Mouse (Mus musculus) heart, postnatal 4 days (tissue): ENCODE measurements at regions not wholly inside any gene's neighbourhood (a gene's known extent, or its start where the extent isn't known, plus 50 kb on each side); places are given as distances from the start of the nearest gene placed in this dataset.
"Not testable (repeated sequence)": the region's sequence is repeated elsewhere in the genome, so short reads cannot be mapped to it uniquely, and the experiment has no call there.

Experiments used
- DNase-seq: peaks from one replicate; pipeline ENCODE4 v3.0.0; 2021

DNA sequence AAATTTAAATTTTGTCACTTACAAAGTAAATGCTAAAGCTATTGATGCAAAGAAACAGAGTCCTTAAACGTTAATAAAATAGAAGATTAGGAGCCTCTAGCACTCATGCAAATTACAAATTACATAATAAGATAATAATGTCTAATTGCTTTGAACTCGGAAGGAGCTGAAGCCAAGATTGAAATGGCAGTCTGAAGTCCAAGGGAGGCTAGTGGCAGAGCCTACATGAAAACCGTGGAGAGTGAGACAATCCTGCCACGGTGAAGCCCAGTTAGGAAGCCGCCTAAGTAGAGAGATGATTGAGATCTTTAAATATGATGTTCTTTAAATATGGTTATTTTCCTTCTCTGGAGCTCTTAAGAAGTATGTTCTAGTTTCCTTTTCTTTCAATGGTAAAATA is 260.0 kb downstream of the Nfkbiz start:
- no peak for DNase-seq

DNA sequence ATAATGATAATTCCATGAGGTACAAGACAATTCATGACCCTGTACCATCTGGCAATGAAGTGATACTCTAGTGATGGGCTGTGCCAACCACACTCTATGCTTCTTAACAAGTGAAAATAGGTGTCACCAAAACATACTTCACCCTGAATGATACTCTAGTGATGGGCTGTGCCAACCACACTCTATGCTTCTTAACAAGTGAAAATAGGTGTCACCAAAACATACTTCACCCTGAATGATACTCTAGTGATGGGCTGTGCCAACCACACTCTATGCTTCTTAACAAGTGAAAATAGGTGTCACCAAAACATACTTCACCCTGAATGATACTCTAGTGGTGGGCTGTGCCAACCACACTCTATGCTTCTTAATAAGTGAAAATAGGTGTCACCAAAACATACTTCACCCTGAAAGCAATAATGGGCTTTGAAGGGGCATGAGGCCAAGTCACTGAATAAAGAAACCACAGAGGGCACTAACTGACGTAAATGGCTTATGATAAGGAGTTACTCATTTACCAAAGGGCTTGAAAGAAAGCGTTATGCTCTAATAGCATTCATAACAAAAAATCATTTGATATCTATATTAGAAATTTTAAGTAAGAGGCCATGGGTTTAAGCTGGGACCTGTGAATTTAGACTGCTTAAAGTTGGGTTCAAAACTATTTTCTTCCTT is 263.0 kb downstream of the Nfkbiz start:
- not testable (repeated sequence) for DNase-seq

DNA sequence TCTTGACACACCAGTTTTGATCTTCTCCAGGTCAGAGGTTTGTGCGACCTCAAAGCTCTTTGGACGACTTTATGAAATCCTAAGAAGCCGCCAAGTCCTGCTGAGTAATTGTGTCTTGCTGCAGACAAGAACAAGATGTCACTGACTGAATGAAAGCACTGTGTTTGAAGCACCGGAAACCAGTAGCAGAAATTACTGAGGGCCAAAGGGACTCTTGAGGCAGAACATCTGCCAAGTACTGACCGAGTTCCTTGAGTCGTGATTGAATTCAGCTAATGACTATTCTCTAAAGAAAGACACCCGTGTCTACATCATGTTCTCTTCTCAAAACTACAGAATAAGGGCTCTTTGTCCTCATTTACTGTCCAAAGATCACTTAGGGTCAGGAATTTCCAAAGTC is 267.6 kb downstream of the Nfkbiz start:
- DNase-seq = no peak

DNA sequence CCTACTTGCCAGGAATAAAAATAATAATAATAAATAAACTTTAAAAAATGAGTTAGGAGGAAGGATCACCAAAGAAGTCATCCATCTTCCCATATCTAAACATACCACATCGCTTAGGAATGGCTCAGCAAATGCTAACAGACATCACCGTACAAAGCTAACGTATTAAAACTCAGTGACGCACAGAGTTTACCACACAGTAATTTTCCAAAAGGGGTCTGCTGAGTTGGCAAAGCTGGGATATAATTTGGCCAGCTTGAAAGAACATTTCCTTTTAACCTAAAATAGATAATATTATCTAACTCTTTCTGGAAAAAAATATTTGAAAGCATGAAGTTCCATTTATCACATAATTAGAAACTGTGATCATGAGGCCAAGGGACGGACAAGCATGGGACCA is 268.6 kb downstream of the Nfkbiz start:
- no peak for DNase-seq

DNA sequence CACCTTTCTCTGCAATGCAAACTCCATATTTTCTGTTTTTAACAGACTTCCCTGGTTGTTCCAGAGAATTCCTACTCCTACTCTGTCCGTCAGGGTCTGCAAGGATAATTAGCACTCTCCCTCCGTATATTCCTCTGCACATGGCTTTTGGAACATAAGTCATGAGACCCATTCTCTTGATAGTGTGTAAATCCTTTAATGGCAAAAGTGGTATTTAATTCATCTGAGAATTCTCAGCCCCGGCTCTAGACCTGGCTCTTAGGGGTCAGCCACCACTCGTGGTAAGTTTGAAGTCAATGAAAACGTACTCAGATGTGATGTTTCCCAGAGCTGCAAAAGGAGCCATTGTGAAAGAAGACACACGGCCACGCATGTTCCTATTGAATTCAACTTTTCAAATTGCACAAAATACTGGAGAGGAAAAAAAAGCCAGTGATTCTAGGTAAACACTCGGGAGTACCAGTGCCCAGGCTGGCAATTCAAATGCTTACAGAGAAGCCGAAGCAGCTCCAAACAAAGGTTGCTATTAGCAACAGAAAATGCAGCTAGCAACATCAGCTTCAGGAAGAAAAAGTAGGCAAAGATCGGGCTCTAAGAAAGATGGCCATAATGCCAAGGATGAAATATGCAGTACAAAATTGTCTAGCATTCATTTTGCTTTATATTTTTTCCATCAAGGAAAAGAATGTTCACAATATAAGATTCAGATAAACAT is 258.2 kb upstream of the Zpld1 start:
- DNase-seq = no peak

DNA sequence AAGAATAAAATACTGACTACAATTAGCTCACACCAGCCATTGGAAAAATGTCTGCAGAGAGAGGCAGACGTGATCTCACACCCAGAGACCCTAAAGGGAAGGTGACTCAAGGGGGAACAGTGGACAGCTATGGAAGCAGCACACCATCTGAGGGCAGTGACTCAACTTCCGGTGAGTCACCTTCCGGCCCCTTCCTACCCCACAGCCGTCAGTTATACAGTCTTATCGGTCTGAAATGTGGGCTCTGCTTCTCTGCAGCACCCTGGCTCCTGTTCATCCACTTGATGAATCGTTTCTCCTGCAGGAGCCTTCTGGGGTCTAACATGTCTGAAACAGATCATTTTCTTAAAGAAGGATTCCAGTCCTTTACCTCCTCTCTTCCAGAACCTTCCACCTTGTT is 257.4 kb upstream of the Zpld1 start:
- DNase-seq = peak; percentile 29

DNA sequence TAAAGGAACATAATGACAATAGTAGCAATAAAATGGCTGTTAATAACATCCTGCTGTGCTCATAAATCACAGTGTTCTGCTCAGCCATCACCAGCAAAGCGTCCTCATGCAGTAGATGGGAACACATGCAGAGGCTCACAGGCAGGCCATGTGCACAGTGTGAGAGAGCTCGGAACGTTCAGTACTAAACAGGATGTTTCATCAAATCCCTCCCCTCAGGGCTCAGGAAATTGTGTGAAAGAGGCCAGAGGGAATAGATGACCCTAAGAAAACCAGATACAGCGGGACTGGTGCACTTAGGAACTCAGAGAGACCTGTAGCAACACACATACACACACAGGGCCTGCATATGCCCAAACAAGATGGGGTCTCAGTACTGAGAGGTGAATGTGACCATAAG is 256.1 kb upstream of the Zpld1 start:
- no peak for DNase-seq

DNA sequence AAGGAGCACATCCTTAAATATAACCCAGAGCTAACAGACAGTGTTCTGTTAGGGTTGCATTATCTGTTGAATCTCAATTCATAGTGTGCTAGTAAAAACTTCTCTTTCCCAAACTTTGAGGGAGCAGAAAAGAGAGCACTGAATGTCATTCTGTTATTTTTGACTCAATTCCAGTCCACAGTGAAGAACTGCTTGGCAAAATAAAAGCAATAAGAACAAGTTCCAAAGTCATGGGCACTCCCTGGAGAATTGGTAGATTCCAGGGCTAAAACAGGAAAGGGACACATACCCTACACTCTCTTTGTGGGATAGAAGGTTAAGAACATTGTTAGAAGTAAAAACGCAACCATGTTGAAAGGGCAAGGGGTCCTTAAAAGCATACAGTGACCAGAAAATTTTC is 253.6 kb upstream of the Zpld1 start:
- no peak for DNase-seq

DNA sequence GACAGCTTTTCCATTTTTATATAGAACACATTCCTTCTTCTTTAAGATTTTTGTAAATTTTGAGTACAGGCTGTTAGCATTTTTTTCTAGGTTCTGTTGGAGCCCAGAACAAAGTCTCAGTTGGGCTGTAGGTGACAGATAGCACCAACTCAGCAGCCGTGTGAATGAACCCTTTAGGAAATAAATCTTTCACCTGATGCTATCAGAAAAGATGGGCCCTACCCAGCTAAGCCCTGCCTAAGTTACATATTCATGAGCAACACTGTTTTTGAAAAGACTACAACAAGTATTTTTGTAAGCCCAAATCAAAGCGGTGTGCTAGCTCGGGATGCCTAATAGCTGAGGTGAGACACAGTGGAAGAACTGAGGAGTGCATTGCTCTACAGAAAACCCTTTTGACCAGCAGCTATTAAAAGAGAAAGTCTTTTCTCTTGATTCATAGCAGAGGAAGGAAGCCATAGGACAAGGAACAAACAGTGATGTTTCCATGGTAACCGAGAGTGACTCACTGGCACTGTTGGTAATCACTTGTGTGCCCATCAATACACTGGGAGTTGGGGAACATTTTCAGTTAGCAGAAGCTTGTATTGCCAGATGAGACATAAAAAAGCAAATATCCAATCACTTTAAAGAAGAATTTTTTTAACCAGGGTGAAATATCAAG is 253.0 kb upstream of the Zpld1 start:
- no peak for DNase-seq

DNA sequence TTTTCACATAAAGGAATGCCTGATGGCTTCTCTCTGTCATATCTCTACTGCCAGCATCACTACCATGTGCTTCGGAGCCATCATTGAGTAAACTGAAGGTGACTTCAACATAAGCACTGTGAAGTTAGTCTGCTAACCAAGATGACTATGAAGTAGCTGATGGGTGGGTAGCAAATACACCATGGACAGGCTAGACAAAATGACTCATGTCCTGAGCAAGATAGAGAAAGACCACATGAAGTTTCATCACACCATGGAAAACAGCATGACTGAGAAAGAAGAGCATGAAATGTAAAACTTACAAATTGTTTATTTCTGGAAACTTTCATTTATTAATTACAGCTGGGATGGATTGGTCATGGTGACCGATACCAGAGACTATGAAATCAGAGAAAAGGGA is 249.3 kb upstream of the Zpld1 start:
- DNase-seq = no peak

DNA sequence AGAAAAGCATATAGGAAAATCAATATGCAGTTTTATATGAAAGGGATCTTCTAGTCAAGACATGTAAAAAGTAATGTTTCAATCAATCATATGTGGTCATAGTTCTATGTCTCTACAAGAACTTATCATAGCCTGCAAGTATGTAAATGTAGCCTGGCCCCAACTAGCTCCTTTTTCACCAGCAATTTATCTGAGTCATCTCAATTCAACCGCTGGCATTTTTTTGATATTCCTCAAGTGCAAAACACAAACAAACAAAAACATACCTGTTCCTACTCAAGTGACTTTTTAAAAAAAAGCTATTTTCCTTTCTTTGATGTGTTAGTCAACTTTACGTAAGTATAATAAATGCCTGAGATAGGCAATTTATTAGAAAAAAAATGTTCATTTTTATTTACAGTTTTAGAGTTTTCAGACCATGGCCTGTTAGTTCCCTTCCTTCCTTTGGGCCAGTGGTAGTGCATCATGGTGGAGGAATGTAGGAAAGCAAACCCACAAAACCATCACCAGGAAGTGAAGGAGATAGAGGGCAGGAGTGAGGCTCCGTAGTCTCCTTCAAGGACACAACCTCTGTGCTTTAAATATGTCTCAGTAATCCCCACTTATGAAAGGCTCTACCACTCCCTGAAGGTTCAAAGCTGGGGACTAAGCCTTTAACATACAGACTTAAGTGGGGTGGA is 242.7 kb upstream of the Zpld1 start:
- DNase-seq = no peak

DNA sequence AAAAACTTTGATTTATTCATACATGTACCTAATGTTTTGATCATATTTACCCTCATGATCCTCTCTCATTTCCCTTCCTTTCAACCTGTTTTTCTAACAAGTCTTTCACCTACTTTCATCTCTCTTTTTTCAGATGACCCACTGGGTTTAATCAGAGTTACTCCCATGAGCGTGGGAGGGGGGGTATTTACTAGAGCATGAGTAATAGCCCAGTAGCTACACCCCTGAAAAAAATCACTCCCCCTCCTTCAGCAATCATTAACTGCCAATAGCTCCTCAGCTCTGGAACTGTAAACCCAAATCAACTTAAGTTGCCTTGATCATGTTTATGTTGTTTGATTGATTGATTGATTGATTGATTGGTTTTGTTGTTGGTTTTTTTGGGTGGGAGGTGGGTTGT is 241.4 kb upstream of the Zpld1 start:
- no peak for DNase-seq

DNA sequence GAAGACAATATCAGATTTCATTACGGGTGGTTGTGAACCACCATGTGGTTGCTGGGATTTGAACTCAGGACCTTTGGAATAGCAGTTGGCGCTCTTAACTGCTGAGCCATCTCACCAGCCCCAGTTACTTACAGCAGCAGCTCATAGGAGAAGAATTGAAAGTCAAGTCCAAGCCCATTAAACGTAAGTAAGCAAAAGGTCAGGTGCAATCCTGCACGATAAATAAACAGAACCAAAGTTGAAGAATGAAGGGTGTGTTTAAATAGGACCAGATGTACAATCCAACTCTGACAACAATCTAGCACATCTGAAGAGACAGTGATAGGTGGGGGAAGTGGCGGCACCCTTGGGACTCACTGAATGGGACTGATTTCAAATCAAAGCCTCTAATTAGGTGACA is 239.8 kb upstream of the Zpld1 start:
- no peak for DNase-seq

DNA sequence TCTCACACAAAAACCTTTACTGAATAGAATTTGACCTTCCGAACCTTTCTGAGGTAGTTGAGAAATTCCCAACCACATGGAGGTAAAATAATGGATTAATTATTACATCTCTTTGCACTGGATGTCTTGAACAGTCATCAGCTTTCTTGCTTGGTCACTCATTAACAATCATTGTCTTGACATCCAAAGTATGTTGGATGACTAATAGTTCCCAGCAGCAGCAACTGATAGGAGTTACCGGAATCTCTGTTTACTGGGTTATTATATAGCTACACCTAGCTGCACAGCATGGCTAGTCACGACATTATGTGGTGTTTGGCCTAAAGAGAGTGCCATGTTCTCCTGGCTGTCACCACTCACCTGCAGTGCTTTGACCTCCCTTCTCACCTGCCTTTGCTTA is 234.9 kb upstream of the Zpld1 start:
- no peak for DNase-seq

DNA sequence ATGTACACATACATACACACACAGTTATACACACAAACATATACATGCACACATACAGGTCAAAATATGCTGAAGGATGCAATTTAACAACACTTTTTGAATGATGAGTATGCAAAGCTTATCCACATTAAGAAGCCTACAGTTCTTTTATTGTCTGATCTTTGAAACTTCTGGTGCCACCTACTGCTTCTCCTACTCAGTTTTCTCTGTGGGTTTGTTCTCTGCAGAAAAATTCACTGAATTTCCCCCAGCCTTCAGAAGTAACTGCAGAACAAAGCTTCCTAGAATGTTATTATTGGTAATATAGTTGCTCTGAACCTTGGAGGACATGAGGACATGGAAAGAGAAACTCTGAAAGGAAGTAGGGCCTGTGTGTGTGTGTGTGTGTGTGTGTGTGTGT is 233.1 kb upstream of the Zpld1 start:
- DNase-seq = no peak

DNA sequence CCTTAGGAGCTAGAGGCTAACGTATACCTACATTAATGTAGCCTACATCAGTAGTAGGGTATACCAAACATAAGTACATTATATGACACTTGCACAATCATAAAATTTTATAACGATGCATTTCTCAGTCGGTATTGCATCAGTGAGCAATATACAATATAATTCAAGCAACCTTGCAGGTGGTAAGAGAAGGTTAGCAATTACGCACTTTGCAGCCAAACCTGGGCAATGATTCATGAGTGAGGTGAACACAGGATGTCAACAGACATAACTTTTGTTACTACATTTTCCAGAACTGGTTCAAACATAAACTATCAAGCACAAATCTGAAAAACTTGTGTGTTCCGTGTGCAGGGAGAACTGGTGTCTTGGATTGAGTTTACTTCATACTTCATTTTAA is 229.9 kb upstream of the Zpld1 start:
- DNase-seq = no peak

DNA sequence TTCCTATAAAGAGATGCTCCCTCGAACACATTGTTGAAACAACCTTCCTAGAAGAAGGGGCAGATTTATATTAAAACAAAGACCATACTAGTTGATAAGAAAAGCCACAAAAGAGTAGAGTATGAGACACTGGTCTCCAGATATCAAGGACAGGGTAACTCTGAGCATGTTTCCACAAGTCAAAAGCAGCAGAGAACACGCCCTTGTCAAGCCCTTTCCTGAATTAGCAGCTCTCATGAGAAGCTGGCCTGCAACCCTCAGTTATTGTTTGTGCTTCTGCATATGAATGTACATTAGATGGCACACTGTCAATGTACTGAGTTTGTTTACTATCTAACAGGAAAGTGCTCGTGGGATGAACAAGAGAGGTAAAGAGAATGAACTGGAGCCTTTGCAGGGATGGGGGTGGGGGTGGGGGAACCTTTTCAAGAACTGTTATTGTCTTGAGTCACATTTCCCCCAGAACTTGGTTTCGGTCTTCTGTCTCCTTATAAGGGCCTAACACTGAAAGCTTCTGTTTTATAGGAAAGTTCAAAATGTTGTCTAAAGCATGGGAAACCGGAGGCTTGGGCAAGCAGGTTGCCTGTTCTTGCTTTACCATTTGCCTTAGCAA is 228.6 kb upstream of the Zpld1 start:
- DNase-seq = no peak

DNA sequence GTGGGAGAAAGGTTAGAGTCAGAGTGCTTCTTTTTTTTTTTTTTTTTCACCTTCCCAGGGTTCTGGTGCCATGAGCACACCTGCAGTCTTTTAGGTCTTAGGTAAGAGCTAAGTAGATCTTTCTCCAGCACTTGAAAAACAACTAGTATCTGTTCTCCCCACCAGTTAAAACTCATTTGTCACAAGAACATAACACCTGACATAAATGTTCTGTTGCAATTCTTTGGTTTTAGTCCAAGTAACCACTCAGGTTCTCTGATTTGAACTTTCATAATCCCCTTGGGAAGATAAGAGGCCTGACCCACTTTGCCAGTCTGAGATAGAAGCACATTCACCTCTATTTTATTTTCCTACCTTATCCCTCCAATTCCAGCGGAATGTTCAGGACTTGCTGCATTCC is 225.5 kb upstream of the Zpld1 start:
- no peak for DNase-seq

DNA sequence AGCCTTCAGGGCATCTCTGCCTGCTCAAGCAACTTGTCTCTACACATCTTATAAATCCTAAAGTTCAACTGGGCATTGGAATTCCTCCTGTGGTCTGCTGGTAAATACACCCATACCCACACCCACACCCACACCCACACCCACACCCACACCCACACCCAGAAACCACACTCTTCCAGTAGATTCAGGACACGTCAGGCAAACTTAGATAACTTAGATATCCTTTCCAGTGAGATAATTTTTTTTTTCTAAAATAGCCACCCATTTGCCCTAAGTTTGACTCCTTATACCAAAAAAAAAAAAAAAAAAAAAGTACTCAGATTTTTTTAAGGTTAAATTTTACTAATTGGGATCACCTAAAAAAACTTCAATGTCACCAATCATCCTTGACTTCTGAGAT is 224.5 kb upstream of the Zpld1 start:
- DNase-seq = no peak

DNA sequence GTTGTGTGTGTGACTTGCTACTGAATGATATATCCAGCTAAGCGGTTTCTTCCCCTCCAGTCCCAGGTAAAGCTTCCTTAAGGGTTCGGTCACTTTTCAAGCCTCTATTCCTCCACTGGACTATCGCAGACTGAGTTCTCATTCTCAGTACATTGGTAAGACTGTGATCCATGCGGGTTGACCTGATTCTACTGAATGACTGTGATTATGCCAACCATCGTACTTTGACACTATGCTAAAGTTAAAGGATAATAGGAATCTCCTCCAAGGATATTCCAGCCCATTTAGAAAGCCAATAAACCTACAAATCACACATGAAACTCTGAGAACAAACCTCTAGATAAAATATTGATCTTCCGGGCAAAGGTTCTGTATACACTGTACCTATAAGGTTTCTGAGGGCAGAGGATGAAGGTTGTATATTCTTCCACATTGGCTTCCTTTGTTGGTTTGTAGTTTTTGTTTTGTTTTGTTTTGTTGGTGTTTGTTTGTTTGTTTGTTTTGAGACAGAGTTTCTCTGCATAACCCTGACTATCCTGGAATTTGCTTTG is 223.7 kb upstream of the Zpld1 start:
- no peak for DNase-seq

DNA sequence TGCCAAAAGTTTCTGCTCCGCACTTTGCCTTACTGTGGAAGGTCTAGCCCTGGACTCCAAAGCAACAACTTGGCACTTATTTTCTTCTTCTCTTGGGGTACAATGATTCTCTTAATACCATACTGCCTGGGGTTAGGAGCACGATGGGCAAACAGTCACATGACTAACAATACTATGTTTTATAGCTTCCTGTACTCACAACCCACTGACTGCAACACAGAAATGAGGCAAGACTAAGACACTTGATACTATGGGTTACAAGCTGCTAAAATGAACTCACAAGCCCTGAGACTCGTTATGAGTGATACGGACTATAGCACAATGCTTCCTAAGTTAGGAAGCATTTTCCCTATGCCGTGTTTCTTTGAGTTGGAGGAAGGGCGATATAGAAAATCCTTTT is 222.3 kb upstream of the Zpld1 start:
- no peak for DNase-seq

DNA sequence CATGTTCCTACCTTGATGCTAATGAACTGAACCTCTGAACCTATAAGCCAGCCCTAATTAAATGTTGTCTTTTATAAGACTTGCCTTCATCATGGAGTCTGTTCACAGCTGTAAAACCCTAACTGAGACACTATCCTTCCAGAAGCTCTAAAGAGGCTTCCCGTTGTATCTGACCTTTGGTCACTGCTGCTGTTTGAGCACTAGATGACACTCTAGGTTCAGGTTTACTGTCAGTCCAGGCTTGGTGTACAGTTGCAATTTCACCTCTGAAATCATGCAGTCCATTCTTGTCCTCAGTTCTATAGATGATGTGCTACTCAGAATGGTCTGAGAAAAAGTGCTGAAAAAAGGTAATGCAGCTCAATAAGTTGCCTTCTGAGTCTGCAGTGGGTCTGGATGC is 221.9 kb upstream of the Zpld1 start:
- DNase-seq = peak; percentile 33

DNA sequence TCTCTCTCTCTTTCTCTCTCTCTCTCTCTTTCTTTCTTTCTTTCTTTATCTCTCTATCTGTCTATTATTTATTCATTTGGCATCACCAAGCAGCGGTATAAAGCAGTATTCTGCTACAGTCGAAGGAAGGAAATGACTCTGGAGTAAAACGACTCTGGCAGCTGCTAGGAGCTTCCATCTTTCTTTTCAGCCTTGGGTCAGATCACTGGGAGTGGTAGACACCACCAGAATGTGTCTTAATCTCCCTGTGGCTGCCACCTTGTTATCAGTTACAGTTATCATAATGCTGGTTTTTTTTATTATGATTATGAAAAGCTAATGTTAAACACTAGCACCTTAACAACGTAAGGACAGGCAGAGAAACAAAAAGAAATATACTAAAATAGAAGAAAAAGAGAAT is 219.2 kb upstream of the Zpld1 start:
- no peak for DNase-seq
